Mouse (Mus musculus) 416B (cell line): ENCODE data around the gene Olfr912.

Experiments
- DNase-seq: peaks from one replicate; pipeline ENCODE4 v3.0.0; 2011; ENCODE audit warnings: low read depth

Gene Olfr912

GRCm38 (mm10) chr9:38579878-38580277, at the start of gene Olfr912:
Gene Olfr912 (plus strand): TSS chr9:38580178.
- no peak for DNase-seq

- DNase-seq, result no peak
Measured at GRCm38 (mm10) chr9:38537549-38537948, 42.4 kb upstream of the Olfr912 start, which contains the start of gene Olfr910. Gene Olfr910 (plus strand): TSS chr9:38537849.

- DNase-seq, result no peak
Measured at GRCm38 (mm10) chr9:38591056-38591455, 11.1 kb downstream of the Olfr912 start.

- DNase-seq, result no peak
Measured at GRCm38 (mm10) chr9:38592459-38592858, 12.5 kb downstream of the Olfr912 start, which contains the start of gene Olfr913. Gene Olfr913 (plus strand): TSS chr9:38592759.

- no peak for DNase-seq
Measured at GRCm38 (mm10) chr9:38604802-38605201, 24.8 kb downstream of the Olfr912 start, which contains the start of gene Olfr914. Gene Olfr914 (plus strand): TSS chr9:38605102.

GRCm38 (mm10) chr9:38632406-38632805, 52.4 kb downstream of the Olfr912 start:
- no peak for DNase-seq
